Mouse (Mus musculus) spleen, postnatal 36 days (tissue): ENCODE data around the gene Taf7l.

ENCODE experiments used
- DNase-seq, 2 experiments: peaks; one replicate each; pipeline ENCODE4 v3.0.0; 2022; ENCODE audit warnings: low spot score in 2 of 2, mixed read lengths in 1 of 2

The Taf7l gene

GRCm38 (mm10) chrX:134476290-134476689 is at the start of gene Taf7l:
Taf7l (minus strand) TSS chrX:134476490.
- no peak for DNase-seq

DNA sequence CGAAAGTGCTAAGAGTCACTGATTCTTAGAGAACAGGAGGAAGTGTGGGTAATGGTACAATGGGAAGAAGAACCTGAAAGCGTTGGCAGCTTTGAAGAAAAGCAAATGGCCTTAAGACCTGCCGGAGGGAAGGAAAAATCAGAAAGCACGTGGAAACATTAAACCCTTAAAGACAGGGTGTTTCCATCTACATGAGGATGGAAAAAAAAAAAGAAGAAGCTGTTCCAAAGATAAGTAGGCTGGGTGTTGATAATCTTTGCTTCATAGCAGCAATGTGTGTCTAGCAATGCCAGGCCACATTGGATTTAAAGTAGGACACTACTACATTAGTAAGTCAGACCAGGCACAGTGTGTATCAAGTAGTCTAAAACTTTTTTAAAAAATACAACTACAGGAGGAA is 49.0 kb upstream of the Taf7l start:
- no peak for DNase-seq

- DNase-seq: no peak
Measured at GRCm38 (mm10) chrX:134523772-134524171, 47.5 kb upstream of the Taf7l start.

GRCm38 (mm10) chrX:134509473-134509872 is 33.2 kb upstream of the Taf7l start:
- DNase-seq: no peak

- DNase-seq: no peak
Measured at GRCm38 (mm10) chrX:134507977-134508376, 31.7 kb upstream of the Taf7l start.

GRCm38 (mm10) chrX:134500651-134501050 is 24.4 kb upstream of the Taf7l start:
- DNase-seq: no peak

GRCm38 (mm10) chrX:134481720-134482119 is 5.4 kb upstream of the Taf7l start:
- DNase-seq: no peak

DNA sequence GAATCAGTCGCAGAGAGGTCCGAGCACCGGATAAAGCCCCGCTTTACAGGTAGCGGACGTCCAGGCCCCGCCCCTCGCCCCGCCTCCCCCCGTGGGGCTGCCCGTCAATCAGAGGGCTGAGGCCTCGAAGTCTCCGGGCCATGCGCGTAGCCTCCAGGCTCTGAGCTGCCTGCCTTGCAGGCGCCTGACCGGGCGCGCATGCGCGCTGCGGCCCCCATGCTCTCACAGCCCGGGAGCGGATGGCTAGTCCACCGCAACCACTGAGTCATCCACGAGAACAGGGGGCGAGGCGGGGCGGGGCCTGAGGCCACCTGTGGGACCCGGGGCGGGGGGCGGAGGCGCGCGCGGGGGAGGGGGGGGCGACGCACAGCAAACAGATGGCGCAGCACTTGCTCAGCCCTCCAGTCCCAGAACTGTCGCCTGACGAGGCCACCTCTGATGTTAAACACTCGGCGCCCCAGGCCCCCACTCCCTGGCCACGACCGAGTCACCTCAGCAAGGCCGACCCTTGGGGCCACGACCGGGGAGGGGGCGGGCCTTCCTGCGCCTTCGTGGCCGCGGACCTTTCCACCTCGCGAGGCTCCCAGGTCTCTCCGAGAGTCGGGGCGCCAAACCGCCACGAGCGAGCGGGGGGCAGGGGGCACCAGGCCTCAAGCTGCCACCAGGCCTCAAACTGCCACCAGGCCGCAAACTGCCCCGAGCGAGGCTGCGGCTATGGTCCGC is 1.1 kb downstream of the Taf7l start:
- no peak for DNase-seq

DNA sequence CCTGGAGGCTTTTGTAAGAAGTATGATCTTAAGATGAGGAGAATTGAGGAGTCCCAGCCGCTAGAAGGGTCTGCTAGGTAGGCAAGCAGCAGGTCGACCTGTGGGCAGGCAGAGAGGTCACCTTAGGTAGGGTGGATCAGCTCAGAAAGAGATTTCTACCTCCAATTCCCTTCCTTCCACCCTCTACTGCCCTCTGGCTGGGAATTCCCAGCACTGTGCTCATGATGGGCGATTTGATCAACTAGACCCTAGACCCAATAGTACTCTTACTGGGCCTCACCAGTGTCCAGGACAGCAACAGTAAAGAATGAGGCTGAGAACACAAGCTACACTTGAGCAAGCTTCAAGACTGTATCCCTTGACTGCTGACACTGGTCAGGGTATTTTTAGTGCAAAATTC is 49.0 kb downstream of the Taf7l start:
- DNase-seq: no peak

DNA sequence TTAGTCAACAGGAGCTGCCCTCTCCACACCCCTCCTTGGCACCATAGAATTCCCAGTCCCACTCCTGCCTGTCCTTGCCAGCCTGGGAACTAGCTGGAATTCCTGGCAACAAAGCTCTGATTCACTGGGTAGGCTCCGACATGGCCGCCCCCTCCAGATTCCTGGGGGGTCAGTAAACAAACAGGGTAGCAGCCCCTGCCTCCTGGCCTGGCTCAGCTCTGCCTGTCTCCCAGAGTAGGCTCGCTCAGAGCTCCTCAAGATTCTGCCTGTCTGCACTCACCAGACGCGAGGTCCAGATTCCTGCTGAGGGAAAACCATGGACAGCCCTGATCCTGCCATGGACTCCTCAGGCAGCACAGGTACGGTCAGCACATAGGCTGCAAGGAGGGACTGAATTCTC is 49.5 kb downstream of the Taf7l start:
- DNase-seq: no peak

- no peak for DNase-seq
Measured at GRCm38 (mm10) chrX:134425798-134426197, 50.5 kb downstream of the Taf7l start.

- DNase-seq: no peak
Measured at GRCm38 (mm10) chrX:134424263-134424662, 52.0 kb downstream of the Taf7l start.

DNA sequence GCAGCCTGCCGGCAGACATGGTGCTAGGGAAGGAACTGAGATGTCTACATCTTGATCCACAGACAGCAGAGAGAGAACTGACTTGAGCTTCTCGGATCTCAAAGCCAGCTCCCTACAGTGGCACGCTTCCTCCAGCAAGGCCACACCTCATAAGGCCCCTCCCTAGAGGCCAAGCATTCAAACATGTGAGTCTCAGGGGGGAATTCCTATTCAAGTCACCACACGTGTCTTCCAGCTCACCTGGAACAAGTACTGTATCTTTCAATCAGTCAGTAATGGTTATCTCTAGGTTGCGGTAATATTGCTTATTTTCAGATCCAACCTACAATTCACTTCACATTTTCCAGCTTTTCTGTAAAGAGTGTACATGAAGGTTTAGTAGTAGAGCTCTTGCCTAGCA is 56.2 kb downstream of the Taf7l start:
- DNase-seq: no peak

- DNase-seq: no peak
Measured at GRCm38 (mm10) chrX:134412096-134412495, 64.2 kb downstream of the Taf7l start.
